Mouse (Mus musculus): ENCODE results near the gene Usp47.

Usp47 gene

GRCm38 (mm10) chr7:112110638-112111372, 87.5 kb downstream of the Usp47 start:
- in situ Hi-C loops (cut with MboI; ENCODE audit: low pct_unique_long_range_greater_than_20kb in 1 of 2, low sequenced_read_pairs in 2 of 2, unreplicated experiment in 1 of 2): loop anchor here in 1 of 2 experiments (5.0 kb wide), 1 partner anchor 66 kb away; no protein-coding TSS in a partner anchor

GRCm38 (mm10) chr7:112117501-112117900, 94.2 kb downstream of the Usp47 start:
- in situ Hi-C loops (cut with MboI; ENCODE audit: low pct_unique_long_range_greater_than_20kb in 1 of 2, low sequenced_read_pairs in 2 of 2, unreplicated experiment in 1 of 2): no loop called here

GRCm38 (mm10) chr7:112118086-112118485, 94.8 kb downstream of the Usp47 start:
- in situ Hi-C loops (cut with MboI; ENCODE audit: low pct_unique_long_range_greater_than_20kb in 1 of 2, low sequenced_read_pairs in 2 of 2, unreplicated experiment in 1 of 2): no loop called here

GRCm38 (mm10) chr7:112119248-112119647, 95.9 kb downstream of the Usp47 start:
- in situ Hi-C loops (cut with MboI; ENCODE audit: low pct_unique_long_range_greater_than_20kb in 1 of 2, low sequenced_read_pairs in 2 of 2, unreplicated experiment in 1 of 2): no loop called here

GRCm38 (mm10) chr7:112120861-112121810, 97.8 kb downstream of the Usp47 start:
- in situ Hi-C loops (cut with MboI; ENCODE audit: low pct_unique_long_range_greater_than_20kb in 1 of 2, low sequenced_read_pairs in 2 of 2, unreplicated experiment in 1 of 2): no loop called here

GRCm38 (mm10) chr7:112121866-112122500, 98.7 kb downstream of the Usp47 start:
- in situ Hi-C loops (cut with MboI; ENCODE audit: low pct_unique_long_range_greater_than_20kb in 1 of 2, low sequenced_read_pairs in 2 of 2, unreplicated experiment in 1 of 2): no loop called here

GRCm38 (mm10) chr7:112123612-112124011, 100.3 kb downstream of the Usp47 start:
- in situ Hi-C loops (cut with MboI; ENCODE audit: low pct_unique_long_range_greater_than_20kb in 1 of 2, low sequenced_read_pairs in 2 of 2, unreplicated experiment in 1 of 2): no loop called here

GRCm38 (mm10) chr7:112125625-112126260, 102.4 kb downstream of the Usp47 start:
- in situ Hi-C loops (cut with MboI; ENCODE audit: low pct_unique_long_range_greater_than_20kb in 1 of 2, low sequenced_read_pairs in 2 of 2, unreplicated experiment in 1 of 2): no loop called here

- in situ Hi-C loops (cut with MboI; ENCODE audit: low pct_unique_long_range_greater_than_20kb in 1 of 2, low sequenced_read_pairs in 2 of 2, unreplicated experiment in 1 of 2): no loop called here
Observed at GRCm38 (mm10) chr7:112127085-112127637, 103.9 kb downstream of the Usp47 start.

GRCm38 (mm10) chr7:112127954-112128353, 104.7 kb downstream of the Usp47 start:
- in situ Hi-C loops (cut with MboI; ENCODE audit: low pct_unique_long_range_greater_than_20kb in 1 of 2, low sequenced_read_pairs in 2 of 2, unreplicated experiment in 1 of 2): no loop called here

- in situ Hi-C loops (cut with MboI; ENCODE audit: low pct_unique_long_range_greater_than_20kb in 1 of 2, low sequenced_read_pairs in 2 of 2, unreplicated experiment in 1 of 2): no loop called here
Observed at GRCm38 (mm10) chr7:112128810-112129209, 105.5 kb downstream of the Usp47 start.

GRCm38 (mm10) chr7:112129851-112130250, 106.5 kb downstream of the Usp47 start:
- in situ Hi-C loops (cut with MboI; ENCODE audit: low pct_unique_long_range_greater_than_20kb in 1 of 2, low sequenced_read_pairs in 2 of 2, unreplicated experiment in 1 of 2): no loop called here

GRCm38 (mm10) chr7:112130660-112131059, 107.4 kb downstream of the Usp47 start:
- in situ Hi-C loops (cut with MboI; ENCODE audit: low pct_unique_long_range_greater_than_20kb in 1 of 2, low sequenced_read_pairs in 2 of 2, unreplicated experiment in 1 of 2): no loop called here

- in situ Hi-C loops (cut with MboI; ENCODE audit: low pct_unique_long_range_greater_than_20kb in 1 of 2, low sequenced_read_pairs in 2 of 2, unreplicated experiment in 1 of 2): no loop called here
Observed at GRCm38 (mm10) chr7:112132005-112132404, 108.7 kb downstream of the Usp47 start.

GRCm38 (mm10) chr7:112133277-112133676, 110.0 kb downstream of the Usp47 start:
- in situ Hi-C loops (cut with MboI; ENCODE audit: low pct_unique_long_range_greater_than_20kb in 1 of 2, low sequenced_read_pairs in 2 of 2, unreplicated experiment in 1 of 2): no loop called here

- in situ Hi-C loops (cut with MboI; ENCODE audit: low pct_unique_long_range_greater_than_20kb in 1 of 2, low sequenced_read_pairs in 2 of 2, unreplicated experiment in 1 of 2): no loop called here
Observed at GRCm38 (mm10) chr7:112135161-112135560, 111.9 kb downstream of the Usp47 start.

GRCm38 (mm10) chr7:112136537-112136936, 113.2 kb downstream of the Usp47 start:
- in situ Hi-C loops (cut with MboI; ENCODE audit: low pct_unique_long_range_greater_than_20kb in 1 of 2, low sequenced_read_pairs in 2 of 2, unreplicated experiment in 1 of 2): no loop called here

- in situ Hi-C loops (cut with MboI; ENCODE audit: low pct_unique_long_range_greater_than_20kb in 1 of 2, low sequenced_read_pairs in 2 of 2, unreplicated experiment in 1 of 2): no loop called here
Observed at GRCm38 (mm10) chr7:112138168-112138508, 114.8 kb downstream of the Usp47 start.
